Mouse (Mus musculus): ENCODE measurements at regions not wholly inside any gene's neighbourhood (a gene's known extent, or its start where the extent isn't known, plus 50 kb on each side); places are given as distances from the start of the nearest gene placed in this dataset.

- Histone ChIP-seq H3K27me3 (ENCODE audit: control insufficient read depth, insufficient read depth, insufficient read length) (no peaks in the 10 kb centered on the region), H3K4me2 (ENCODE audit: low read depth) (no peak overlapping the region), H3ac (ENCODE audit: control insufficient read depth, insufficient read length) (no peak overlapping the region), H3K4me3 (no peak overlapping the region), H3K36me3 (ENCODE audit: control insufficient read depth, insufficient read depth) (no peaks in the 10 kb centered on the region), H3K79me2 (ENCODE audit: control insufficient read depth, insufficient read depth) (no peaks in the 10 kb centered on the region)
- TF ChIP-seq MYOG (IDR thresholded peaks at IDR 0.05; ENCODE audit: control insufficient read depth in 1 of 3, insufficient read depth in 1 of 3, insufficient read length in 2 of 3, low read depth in 2 of 3) (no peak), POLR2A (IDR thresholded peaks at IDR 0.05; ENCODE audit: insufficient read length, low read depth) (no peak), MYOD1 (IDR thresholded peaks at IDR 0.05; ENCODE audit: control insufficient read depth in 1 of 3, insufficient read length in 2 of 3, low read depth in 2 of 3) (no peak), USF1 (IDR thresholded peaks at IDR 0.05; ENCODE audit: low read depth) (no peak), TCF12 (IDR thresholded peaks at IDR 0.05; ENCODE audit: insufficient read depth, poor library complexity, severe bottlenecking) (no peak), POLR2AphosphoS2 (IDR thresholded peaks at IDR 0.05; ENCODE audit: insufficient read length, low read depth) (no peak), MAX (IDR thresholded peaks at IDR 0.05; ENCODE audit: low read depth) (no peak), SRF (IDR thresholded peaks at IDR 0.05; ENCODE audit: control insufficient read depth, insufficient read length, low read depth) (no peak), TCF3 (IDR thresholded peaks at IDR 0.05; ENCODE audit: insufficient read length, low read depth) (no peak), CEBPB (IDR thresholded peaks at IDR 0.05; ENCODE audit: insufficient read depth, poor library complexity, severe bottlenecking) (no peak), REST (IDR thresholded peaks at IDR 0.05; ENCODE audit: insufficient read depth, insufficient read length) (no peak), E2F4 (IDR thresholded peaks at IDR 0.05; ENCODE audit: insufficient read depth) (no peak)
These were observed 248.9 kb upstream of the Gadl1 start for GRCm38 (mm10) chr9:115660371-115660770.

GRCm38 (mm10) chr9:115661834-115662425 is 247.3 kb upstream of the Gadl1 start:
- no peaks in the 10 kb centered on the region for H3K27me3 ChIP-seq (ENCODE audit: control insufficient read depth, insufficient read depth, insufficient read length)
- H3K79me2 ChIP-seq (ENCODE audit: control insufficient read depth, insufficient read depth) = no peaks in the 10 kb centered on the region
- H3K4me2 ChIP-seq (ENCODE audit: low read depth) = no peak overlapping the region
- TF ChIP-seq TCF12 (IDR thresholded peaks at IDR 0.05; ENCODE audit: insufficient read depth, poor library complexity, severe bottlenecking) (no peak), SRF (IDR thresholded peaks at IDR 0.05; ENCODE audit: control insufficient read depth, insufficient read length, low read depth) (no peak), MYOD1 (IDR thresholded peaks at IDR 0.05; ENCODE audit: control insufficient read depth in 1 of 3, insufficient read length in 2 of 3, low read depth in 2 of 3) (no peak), TCF3 (IDR thresholded peaks at IDR 0.05; ENCODE audit: insufficient read length, low read depth) (no peak), REST (IDR thresholded peaks at IDR 0.05; ENCODE audit: insufficient read depth, insufficient read length) (no peak), E2F4 (IDR thresholded peaks at IDR 0.05; ENCODE audit: insufficient read depth) (no peak), CEBPB (IDR thresholded peaks at IDR 0.05; ENCODE audit: insufficient read depth, poor library complexity, severe bottlenecking) (no peak), MYOG (IDR thresholded peaks at IDR 0.05; ENCODE audit: control insufficient read depth in 1 of 3, insufficient read depth in 1 of 3, insufficient read length in 2 of 3, low read depth in 2 of 3) (no peak), USF1 (IDR thresholded peaks at IDR 0.05; ENCODE audit: low read depth) (no peak), POLR2A (IDR thresholded peaks at IDR 0.05; ENCODE audit: insufficient read length, low read depth) (no peak)
- no peaks in the 10 kb centered on the region for H3K36me3 ChIP-seq (ENCODE audit: control insufficient read depth, insufficient read depth)
- no peak overlapping the region for H3ac ChIP-seq (ENCODE audit: control insufficient read depth, insufficient read length)
- H3K4me3 ChIP-seq = no peak overlapping the region

- TF ChIP-seq USF1 (IDR thresholded peaks at IDR 0.05; ENCODE audit: low read depth) (no peak), REST (IDR thresholded peaks at IDR 0.05; ENCODE audit: insufficient read depth, insufficient read length) (no peak), CEBPB (IDR thresholded peaks at IDR 0.05; ENCODE audit: insufficient read depth, poor library complexity, severe bottlenecking) (no peak), MYOG (IDR thresholded peaks at IDR 0.05; ENCODE audit: control insufficient read depth in 1 of 3, insufficient read depth in 1 of 3, insufficient read length in 2 of 3, low read depth in 2 of 3) (no peak), SRF (IDR thresholded peaks at IDR 0.05; ENCODE audit: control insufficient read depth, insufficient read length, low read depth) (no peak), MYOD1 (IDR thresholded peaks at IDR 0.05; ENCODE audit: control insufficient read depth in 1 of 3, insufficient read length in 2 of 3, low read depth in 2 of 3) (no peak), E2F4 (IDR thresholded peaks at IDR 0.05; ENCODE audit: insufficient read depth) (no peak)
- no peak overlapping the region for H3K4me2 ChIP-seq (ENCODE audit: low read depth)
These were observed 243.8 kb upstream of the Gadl1 start for GRCm38 (mm10) chr9:115665337-115666004.

GRCm38 (mm10) chr9:115666530-115666929 is 242.7 kb upstream of the Gadl1 start:
- Histone ChIP-seq H3K4me2 (ENCODE audit: low read depth) (no peak overlapping the region), H3K79me2 (ENCODE audit: control insufficient read depth, insufficient read depth) (no peaks in the 10 kb centered on the region), H3K27me3 (ENCODE audit: control insufficient read depth, insufficient read depth, insufficient read length) (peaks cover 4% of the 10 kb centered on the region), H3K36me3 (ENCODE audit: control insufficient read depth, insufficient read depth) (no peaks in the 10 kb centered on the region), H3ac (ENCODE audit: control insufficient read depth, insufficient read length) (no peak overlapping the region), H3K4me3 (no peak overlapping the region)
- TF ChIP-seq SRF (IDR thresholded peaks at IDR 0.05; ENCODE audit: control insufficient read depth, insufficient read length, low read depth) (no peak), POLR2AphosphoS2 (IDR thresholded peaks at IDR 0.05; ENCODE audit: insufficient read length, low read depth) (no peak), REST (IDR thresholded peaks at IDR 0.05; ENCODE audit: insufficient read depth, insufficient read length) (no peak), POLR2A (IDR thresholded peaks at IDR 0.05; ENCODE audit: insufficient read length, low read depth) (no peak), USF1 (IDR thresholded peaks at IDR 0.05; ENCODE audit: low read depth) (no peak), MYOD1 (IDR thresholded peaks at IDR 0.05; ENCODE audit: control insufficient read depth in 1 of 3, insufficient read length in 2 of 3, low read depth in 2 of 3) (no peak), TCF12 (IDR thresholded peaks at IDR 0.05; ENCODE audit: insufficient read depth, poor library complexity, severe bottlenecking) (no peak), CEBPB (IDR thresholded peaks at IDR 0.05; ENCODE audit: insufficient read depth, poor library complexity, severe bottlenecking) (no peak), MYOG (IDR thresholded peaks at IDR 0.05; ENCODE audit: control insufficient read depth in 1 of 3, insufficient read depth in 1 of 3, insufficient read length in 2 of 3, low read depth in 2 of 3) (no peak)

More at GRCm38 (mm10) chr9:115665337-115666004, 243.8 kb upstream of the Gadl1 start:
- Histone ChIP-seq H3K27me3 (ENCODE audit: control insufficient read depth, insufficient read depth, insufficient read length) (peaks cover 4% of the 10 kb centered on the region), H3K36me3 (ENCODE audit: control insufficient read depth, insufficient read depth) (no peaks in the 10 kb centered on the region), H3ac (ENCODE audit: control insufficient read depth, insufficient read length) (no peak overlapping the region), H3K4me3 (no peak overlapping the region), H3K79me2 (ENCODE audit: control insufficient read depth, insufficient read depth) (no peaks in the 10 kb centered on the region)

Measured in myocyte (in vitro differentiated cells).